10 mouse cellular contexts compared by ENCODE assay signal in genomic region chr3:101528157-101528899, GRCm38 (mm10).
A peak's percentile ranks its signal among the peaks of the same experiment; 100 is the strongest.
DNase-seq lines count a peak whose midpoint lies in the region; ATAC-seq and TF ChIP-seq lines count a peak whose summit lies in the region.
"Had no signal": no experiment of that assay in that cellular context is flagged by ENCODE, and none has a peak within 500 bp of the region (broad histone marks: within the 10 kb centered on the region; RNA-seq: fewer than 3 reads in every experiment).

No protein-coding gene starts in this region.

- no peak for TF ChIP-seq CTCF in thymus, adult 2 months (IDR thresholded peaks at IDR 0.05; ENCODE audit: borderline replicate concordance, control insufficient read depth, extremely low read depth, insufficient read depth, low read length, poor library complexity)

- peaks cover 31% of the 10 kb centered on the region for H3K4me1 ChIP-seq in forebrain, embryonic 10.5 days
- peaks cover 10% of the 10 kb centered on the region; the same call in 1 of the 2 replicates for H3K4me1 ChIP-seq in forebrain, embryonic 14.5 days (ENCODE audit: control insufficient read depth, insufficient read depth, low read length)
- peaks cover 16% of the 10 kb centered on the region for H3K4me1 ChIP-seq in lung, embryonic 16.5 days (replicated peaks; ENCODE audit: control insufficient read depth, insufficient read depth, low read length)
- H3K4me1 ChIP-seq in thymus, adult 2 months (replicated peaks; ENCODE audit: control insufficient read depth, insufficient read depth, low read length), result 0 out of 2 replicates have a peak, but pooled peaks cover 2% of the 10 kb centered on the region
- peaks cover 13% of the 10 kb centered on the region for H3K4me1 ChIP-seq in forebrain, embryonic 15.5 days

- TF ChIP-seq POLR2A in thymus, adult 2 months (IDR thresholded peaks at IDR 0.05; ENCODE audit: control insufficient read depth, extremely low read depth, insufficient read depth, low read length, poor library complexity), result no peak

- peak overlapping the region; percentile 58; the same call in 1 of the 2 replicates for H3K27ac ChIP-seq in forebrain, embryonic 10.5 days
- H3K27ac ChIP-seq in forebrain, embryonic 14.5 days (ENCODE audit: low read depth, low read length), result no peak overlapping the region
- 0 out of 2 replicates have a peak overlapping the region, but pooled peaks have one; percentile 7 for H3K27ac ChIP-seq in lung, embryonic 16.5 days (ENCODE audit: low read length)
- no peak overlapping the region; the same call in 1 of the 2 replicates for H3K27ac ChIP-seq in thymus, adult 2 months (ENCODE audit: control insufficient read depth, insufficient read depth, low read length)
- H3K27ac ChIP-seq in forebrain, embryonic 15.5 days (replicated peaks), result no peak overlapping the region
- H3K27ac ChIP-seq: embryonic facial prominence, embryonic 12.5 days had no signal

- no peaks in the 10 kb centered on the region for H3K36me3 ChIP-seq in forebrain, embryonic 10.5 days (replicated peaks)
- no peaks in the 10 kb centered on the region for H3K36me3 ChIP-seq in forebrain, embryonic 14.5 days (ENCODE audit: control insufficient read depth, insufficient read depth, low read length)
- H3K36me3 ChIP-seq in lung, embryonic 16.5 days (ENCODE audit: control insufficient read depth, insufficient read depth, low read length), result no peaks in the 10 kb centered on the region
- H3K36me3 ChIP-seq in thymus, adult 2 months (ENCODE audit: control insufficient read depth, insufficient read depth, low read length), result no peaks in the 10 kb centered on the region
- no peaks in the 10 kb centered on the region for H3K36me3 ChIP-seq in forebrain, embryonic 15.5 days
- H3K36me3 ChIP-seq: embryonic facial prominence, embryonic 12.5 days had no signal

- 51% methylated on average over 6 of the region's 8 CpGs for WGBS in forebrain, embryonic 10.5 days
- WGBS in forebrain, embryonic 14.5 days, result 31% methylated on average over 6 of the region's 8 CpGs
- 46% methylated on average over 6 of the region's 8 CpGs for WGBS in lung, embryonic 16.5 days
- 73% methylated on average over 8 of the region's 8 CpGs for WGBS in thymus, adult 2 months
- WGBS in forebrain, embryonic 15.5 days, result 23% methylated on average over 8 of the region's 8 CpGs

- no peak overlapping the region for H3K4me2 ChIP-seq in forebrain, embryonic 14.5 days (ENCODE audit: low read length)
- H3K4me2 ChIP-seq in lung, embryonic 16.5 days (ENCODE audit: low read depth, low read length), result no peak overlapping the region
- H3K4me2 ChIP-seq in forebrain, embryonic 15.5 days (replicated peaks), result no peak overlapping the region
- H3K4me2 ChIP-seq: embryonic facial prominence, embryonic 12.5 days had no signal

- DNase-seq in forebrain, embryonic 10.5 days (ENCODE audit: extremely low spot score, low spot score), result no peak
- DNase-seq in forebrain, embryonic 14.5 days (ENCODE audit: low spot score), result no peak
- DNase-seq in urinary bladder, postnatal 14 days (ENCODE audit: low spot score), result peak; percentile 30
- DNase-seq in urinary bladder, adult 2 months (ENCODE audit: low spot score), result no peak
- no peak for DNase-seq in thymus, adult 2 months
- no peak for DNase-seq in cerebellum, adult 11-12 months

- H3K4me3 ChIP-seq in forebrain, embryonic 10.5 days, result no peak overlapping the region
- no peak overlapping the region for H3K4me3 ChIP-seq in forebrain, embryonic 14.5 days (ENCODE audit: low read depth, low read length)
- H3K4me3 ChIP-seq in lung, embryonic 16.5 days (ENCODE audit: low read length), result no peak overlapping the region
- no peak overlapping the region for H3K4me3 ChIP-seq in thymus, adult 2 months (ENCODE audit: control insufficient read depth, insufficient read depth, low read length)
- H3K4me3 ChIP-seq in forebrain, embryonic 15.5 days, result no peak overlapping the region
- H3K4me3 ChIP-seq: embryonic facial prominence, embryonic 12.5 days; megakaryocyte, embryonic 14.5 days had no signal

- no peak for ATAC-seq in forebrain, embryonic 14.5 days
- ATAC-seq in lung, embryonic 16.5 days (ENCODE audit: low read depth), result peak; percentile 75
- ATAC-seq in forebrain, embryonic 15.5 days (replicated peaks), result no peak

- H3K9me3 ChIP-seq in forebrain, embryonic 10.5 days, result no peaks in the 10 kb centered on the region
- H3K9me3 ChIP-seq in forebrain, embryonic 14.5 days (replicated peaks; ENCODE audit: control insufficient read depth, low read length), result no peaks in the 10 kb centered on the region
- no peaks in the 10 kb centered on the region for H3K9me3 ChIP-seq in lung, embryonic 16.5 days (ENCODE audit: control insufficient read depth, low read length)
- H3K9me3 ChIP-seq in forebrain, embryonic 15.5 days, result no peaks in the 10 kb centered on the region
- H3K9me3 ChIP-seq: embryonic facial prominence, embryonic 12.5 days; megakaryocyte, embryonic 14.5 days had no signal

- H3K27me3 ChIP-seq in forebrain, embryonic 10.5 days (ENCODE audit: poor library complexity, severe bottlenecking), result 0 out of 2 replicates have a peak, but pooled peaks cover 7% of the 10 kb centered on the region
- H3K27me3 ChIP-seq in forebrain, embryonic 14.5 days (replicated peaks; ENCODE audit: control insufficient read depth, insufficient read depth, low read length), result no peaks in the 10 kb centered on the region
- no peaks in the 10 kb centered on the region for H3K27me3 ChIP-seq in lung, embryonic 16.5 days (ENCODE audit: control insufficient read depth, insufficient read depth, low read depth, low read length)
- no peaks in the 10 kb centered on the region for H3K27me3 ChIP-seq in thymus, adult 2 months (ENCODE audit: control insufficient read depth, insufficient read depth, low read length)
- no peaks in the 10 kb centered on the region for H3K27me3 ChIP-seq in forebrain, embryonic 15.5 days
- H3K27me3 ChIP-seq: embryonic facial prominence, embryonic 12.5 days had no signal

- H3K9ac ChIP-seq in forebrain, embryonic 14.5 days (ENCODE audit: low read length), result no peak overlapping the region
- H3K9ac ChIP-seq in lung, embryonic 16.5 days (ENCODE audit: low read length), result no peak overlapping the region
- H3K9ac ChIP-seq in forebrain, embryonic 15.5 days (replicated peaks), result no peak overlapping the region
- H3K9ac ChIP-seq: embryonic facial prominence, embryonic 12.5 days had no signal

Comparison
In these comparisons a context has a peak if more than half of its experiments do, and no peak if none do; other contexts are left out.
1. H3K27ac ChIP-seq: peak in forebrain, embryonic 10.5 days (single experiment) and lung, embryonic 16.5 days (single experiment); none in forebrain, embryonic 14.5 days (single experiment), thymus, adult 2 months (single experiment) and forebrain, embryonic 15.5 days (single experiment).